Mouse (Mus musculus): ENCODE results near the gene Tcn2.

DNA sequence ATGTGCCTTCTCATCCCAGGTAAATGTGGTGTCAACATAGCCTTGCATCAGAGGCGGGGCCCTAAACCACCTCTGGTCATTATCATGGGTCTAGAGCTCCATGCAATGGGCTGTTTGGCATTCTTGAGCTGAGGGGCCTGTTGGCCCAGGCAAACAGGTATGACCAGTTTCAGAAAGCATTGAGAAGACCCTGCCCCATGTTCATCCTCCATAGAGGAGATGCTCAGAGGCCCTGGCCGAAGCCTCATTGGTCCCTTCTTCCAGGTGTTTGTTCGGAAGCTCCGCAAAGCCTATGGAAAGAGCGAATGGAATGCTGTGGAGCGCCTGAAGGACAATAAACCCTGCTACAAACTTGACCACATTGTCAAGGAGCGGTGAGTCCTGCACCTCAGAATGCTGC, 38.4 kb upstream of the Tcn2 start:
- TF ChIP-seq CTCF (IDR thresholded peaks at IDR 0.05; ENCODE audit: insufficient read depth, low read length) = no peak
- TF ChIP-seq POLR2A (IDR thresholded peaks at IDR 0.05; ENCODE audit: borderline replicate concordance, extremely low read depth, low read depth, low read length) = no peak

Measured in lung, adult 2 months (tissue).